Mouse (Mus musculus) limb, embryonic 12.5 days (tissue): ENCODE measurements at regions not wholly inside any gene's neighbourhood (a gene's known extent, or its start where the extent isn't known, plus 50 kb on each side); places are given as distances from the start of the nearest gene placed in this dataset.

ENCODE experiments used
- ATAC-seq: fragments of 200-750 bp; cut with Nextera tagmentation; 2 replicates; pipeline ENCODE4 v1.8.0; 2017; ENCODE audit warnings: low read depth, moderate TSS enrichment; ENCODE audit not compliant: insufficient number of reproducible peaks, insufficient read depth, low FRiP score, low TSS enrichment
- H3K27ac ChIP-seq: fragments of 300-500 bp; sonication (generic); 2 replicates; pipeline ENCODE4 v1.5.1; 2016; ENCODE audit warnings: mild to moderate bottlenecking, moderate library complexity
- H3K27me3 ChIP-seq: fragments of 300-500 bp; sonication (generic); 2 replicates; pipeline ENCODE4 v1.6.1; 2016; ENCODE audit warnings: mild to moderate bottlenecking, moderate library complexity
- H3K36me3 ChIP-seq: fragments of 300-500 bp; sonication (generic); 2 replicates; pipeline ENCODE4 v1.6.1; 2016; ENCODE audit warnings: mild to moderate bottlenecking, moderate library complexity
- H3K4me1 ChIP-seq: fragments of 300-500 bp; sonication (generic); replicated peaks from 2 replicates; pipeline ENCODE4 v1.6.1; 2016
- H3K4me2 ChIP-seq: fragments of 300-500 bp; sonication (generic); 2 replicates; pipeline ENCODE4 v1.6.1; 2016; ENCODE audit warnings: mild to moderate bottlenecking, moderate library complexity
- H3K4me3 ChIP-seq: fragments of 300-500 bp; sonication (generic); replicated peaks from 2 replicates; pipeline ENCODE4 v1.5.1; 2016; ENCODE audit warnings: mild to moderate bottlenecking
- H3K9ac ChIP-seq: fragments of 300-500 bp; sonication (generic); replicated peaks from 2 replicates; pipeline ENCODE4 v1.6.1; 2016; ENCODE audit warnings: mild to moderate bottlenecking, moderate library complexity
- H3K9me3 ChIP-seq: fragments of 300-500 bp; sonication (generic); 2 replicates; pipeline ENCODE4 v1.6.1; 2016; ENCODE audit warnings: mild to moderate bottlenecking, moderate library complexity
- WGBS: fragments of 180-500 bp; shearing (Covaris S2); methylation state at CpG from one replicate; pipeline ENCODE4 v1.1.7; 2016; 5-methylcytosine and 5-hydroxymethylcytosine counted together

- no peaks in the 10 kb centered on the region for H3K9me3 ChIP-seq
- WGBS = 66% methylated on average over 2 of the region's 2 CpGs
- H3K9ac ChIP-seq = no peak overlapping the region
- no peak overlapping the region for H3K27ac ChIP-seq
- no peak overlapping the region for H3K4me3 ChIP-seq
- H3K4me2 ChIP-seq = no peak overlapping the region
- no peaks in the 10 kb centered on the region for H3K36me3 ChIP-seq
- no peaks in the 10 kb centered on the region for H3K4me1 ChIP-seq
- no peak for ATAC-seq
- H3K27me3 ChIP-seq = no peaks in the 10 kb centered on the region
Measured at GRCm38 (mm10) chr17:94424811-94425210, 325.0 kb downstream of the Mettl4 start.

GRCm38 (mm10) chr17:94382993-94383392, 366.8 kb downstream of the Mettl4 start:
- no peak overlapping the region for H3K9ac ChIP-seq
- no peak overlapping the region for H3K27ac ChIP-seq

GRCm38 (mm10) chr17:94335688-94336087, 414.1 kb downstream of the Mettl4 start:
- Histone ChIP-seq H3K4me1 (no peaks in the 10 kb centered on the region), H3K9ac (no peak overlapping the region), H3K27me3 (no peaks in the 10 kb centered on the region), H3K9me3 (no peaks in the 10 kb centered on the region), H3K4me2 (no peak overlapping the region), H3K36me3 (no peaks in the 10 kb centered on the region), H3K27ac (no peak overlapping the region), H3K4me3 (no peak overlapping the region)
- no peak for ATAC-seq
- 66% methylated on average over 2 of the region's 2 CpGs for WGBS

More at GRCm38 (mm10) chr17:94382993-94383392, 366.8 kb downstream of the Mettl4 start:
- WGBS = 96% methylated on average over 2 of the region's 2 CpGs
- Histone ChIP-seq H3K36me3 (no peaks in the 10 kb centered on the region), H3K4me2 (no peak overlapping the region), H3K9me3 (no peaks in the 10 kb centered on the region), H3K4me3 (no peak overlapping the region), H3K4me1 (no peaks in the 10 kb centered on the region), H3K27me3 (no peaks in the 10 kb centered on the region)
- ATAC-seq = no peak

GRCm38 (mm10) chr17:94326179-94326578, 423.6 kb downstream of the Mettl4 start:
- no peak for ATAC-seq
- no peaks in the 10 kb centered on the region for H3K9me3 ChIP-seq
- 18% methylated on average over 2 of the region's 2 CpGs for WGBS
- H3K27me3 ChIP-seq = no peaks in the 10 kb centered on the region
- no peak overlapping the region for H3K27ac ChIP-seq
- no peak overlapping the region for H3K4me2 ChIP-seq
- no peaks in the 10 kb centered on the region for H3K36me3 ChIP-seq
- H3K4me3 ChIP-seq = no peak overlapping the region
- H3K9ac ChIP-seq = no peak overlapping the region
- H3K4me1 ChIP-seq = no peaks in the 10 kb centered on the region

GRCm38 (mm10) chr17:94291221-94291620, 458.6 kb downstream of the Mettl4 start:
- Histone ChIP-seq H3K9me3 (no peaks in the 10 kb centered on the region), H3K36me3 (no peaks in the 10 kb centered on the region), H3K27ac (no peak overlapping the region), H3K9ac (no peak overlapping the region), H3K4me2 (no peak overlapping the region), H3K27me3 (no peaks in the 10 kb centered on the region), H3K4me1 (no peaks in the 10 kb centered on the region), H3K4me3 (no peak overlapping the region)
- no peak for ATAC-seq
- WGBS = 89% methylated on average over 3 of the region's 3 CpGs

- Histone ChIP-seq H3K27ac (no peak overlapping the region), H3K4me3 (no peak overlapping the region), H3K4me2 (no peak overlapping the region), H3K9ac (no peak overlapping the region), H3K27me3 (no peaks in the 10 kb centered on the region), H3K36me3 (no peaks in the 10 kb centered on the region), H3K4me1 (no peaks in the 10 kb centered on the region), H3K9me3 (no peaks in the 10 kb centered on the region)
- no peak for ATAC-seq
- 69% methylated on average over 3 of the region's 3 CpGs for WGBS
Measured at GRCm38 (mm10) chr17:94287612-94288159, 462.1 kb downstream of the Mettl4 start.

GRCm38 (mm10) chr17:94276851-94277250, 473.0 kb downstream of the Mettl4 start:
- Histone ChIP-seq H3K27me3 (no peaks in the 10 kb centered on the region), H3K36me3 (no peaks in the 10 kb centered on the region), H3K9me3 (no peaks in the 10 kb centered on the region), H3K9ac (no peak overlapping the region), H3K4me1 (no peaks in the 10 kb centered on the region), H3K4me3 (no peak overlapping the region), H3K27ac (no peak overlapping the region), H3K4me2 (no peak overlapping the region)
- no peak for ATAC-seq

GRCm38 (mm10) chr17:94269756-94270155, 480.1 kb downstream of the Mettl4 start:
- no peak overlapping the region for H3K4me3 ChIP-seq
- H3K36me3 ChIP-seq = no peaks in the 10 kb centered on the region
- H3K27me3 ChIP-seq = no peaks in the 10 kb centered on the region
- H3K9me3 ChIP-seq = no peaks in the 10 kb centered on the region
- H3K9ac ChIP-seq = no peak overlapping the region
- ATAC-seq = no peak; the same call in 1 of the 2 replicates
- H3K4me2 ChIP-seq = no peak overlapping the region
- peak overlapping the region; percentile 31; the same call in 1 of the 2 replicates for H3K27ac ChIP-seq
- peaks cover 6% of the 10 kb centered on the region for H3K4me1 ChIP-seq

- Histone ChIP-seq H3K4me1 (no peaks in the 10 kb centered on the region), H3K4me2 (no peak overlapping the region), H3K9ac (no peak overlapping the region), H3K27me3 (no peaks in the 10 kb centered on the region), H3K36me3 (no peaks in the 10 kb centered on the region), H3K4me3 (no peak overlapping the region), H3K9me3 (no peaks in the 10 kb centered on the region), H3K27ac (no peak overlapping the region)
- no peak for ATAC-seq
Measured at GRCm38 (mm10) chr17:94255666-94256065, 494.2 kb downstream of the Mettl4 start.

GRCm38 (mm10) chr17:94254801-94255200, 495.0 kb downstream of the Mettl4 start:
- Histone ChIP-seq H3K9ac (no peak overlapping the region), H3K27me3 (no peaks in the 10 kb centered on the region), H3K4me2 (no peak overlapping the region), H3K36me3 (no peaks in the 10 kb centered on the region), H3K4me1 (no peaks in the 10 kb centered on the region), H3K9me3 (no peaks in the 10 kb centered on the region), H3K27ac (no peak overlapping the region), H3K4me3 (no peak overlapping the region)
- no peak for ATAC-seq
- 89% methylated on average over 3 of the region's 3 CpGs for WGBS

- H3K4me2 ChIP-seq = no peak overlapping the region
- H3K27ac ChIP-seq = no peak overlapping the region
- H3K4me3 ChIP-seq = no peak overlapping the region
- no peaks in the 10 kb centered on the region for H3K4me1 ChIP-seq
- no peak for ATAC-seq
- no peaks in the 10 kb centered on the region for H3K27me3 ChIP-seq
- no peak overlapping the region for H3K9ac ChIP-seq
- WGBS = 72% methylated on average over 1 of the region's 1 CpGs
- no peaks in the 10 kb centered on the region for H3K36me3 ChIP-seq
- H3K9me3 ChIP-seq = no peaks in the 10 kb centered on the region
Measured at GRCm38 (mm10) chr17:94243821-94244220, 506.0 kb downstream of the Mettl4 start.

- Histone ChIP-seq H3K27me3 (no peaks in the 10 kb centered on the region), H3K4me2 (no peak overlapping the region), H3K9me3 (no peaks in the 10 kb centered on the region), H3K4me3 (no peak overlapping the region), H3K36me3 (no peaks in the 10 kb centered on the region), H3K9ac (no peak overlapping the region), H3K4me1 (no peaks in the 10 kb centered on the region), H3K27ac (no peak overlapping the region)
- no peak for ATAC-seq
- WGBS = 72% methylated on average over 3 of the region's 3 CpGs
Measured at GRCm38 (mm10) chr17:94226136-94226535, 523.7 kb downstream of the Mettl4 start.
